Mouse (Mus musculus) limb, embryonic 14.5 days (tissue): ENCODE data around the gene Ppp1cc. TPM values are rescaled to one million over a fixed set of nuclear protein-coding genes. Genes with fewer than 3 reads are reported as not detected.

Source experiments
- ATAC-seq: fragments of 200-750 bp; cut with Nextera tagmentation; 2 replicates; pipeline ENCODE4 v1.8.0; 2017; ENCODE audit warnings: low read depth, moderate number of reproducible peaks, moderate TSS enrichment; ENCODE audit not compliant: low FRiP score
- DNase-seq: peaks from one replicate; pipeline ENCODE4 v3.0.0-alpha.2; 2015; ENCODE audit warnings: low spot score
- H3K27ac ChIP-seq: fragments of 300-500 bp; sonication (generic); replicated peaks from 2 replicates; pipeline ENCODE4 v1.5.1; 2014; ENCODE audit warnings: low read depth, mild to moderate bottlenecking, low read length, moderate library complexity, mixed read lengths
- H3K27me3 ChIP-seq: fragments of 300-500 bp; sonication (generic); 2 replicates; pipeline ENCODE4 v1.6.1; 2014; ENCODE audit warnings: low read length, mixed read lengths; ENCODE audit not compliant: control insufficient read depth, insufficient read depth
- H3K36me3 ChIP-seq: fragments of 300-500 bp; sonication (generic); 2 replicates; pipeline ENCODE4 v1.6.1; 2014; ENCODE audit warnings: mild to moderate bottlenecking, low read length, moderate library complexity, mixed read lengths; ENCODE audit not compliant: control insufficient read depth, insufficient read depth
- H3K4me1 ChIP-seq: fragments of 300-500 bp; sonication (generic); 2 replicates; pipeline ENCODE4 v1.6.1; 2014; ENCODE audit warnings: antibody characterized with exemption, low read length, mixed read lengths; ENCODE audit not compliant: control insufficient read depth, insufficient read depth
- H3K4me2 ChIP-seq: fragments of 300-500 bp; sonication (generic); replicated peaks from 2 replicates; pipeline ENCODE4 v1.6.1; 2014; ENCODE audit warnings: low read depth, mild to moderate bottlenecking, low read length, moderate library complexity; ENCODE audit not compliant: severe bottlenecking
- H3K4me3 ChIP-seq: fragments of 300-500 bp; sonication (generic); replicated peaks from 2 replicates; pipeline ENCODE4 v1.5.1; 2014; ENCODE audit warnings: low read length
- H3K9ac ChIP-seq: fragments of 300-500 bp; sonication (generic); 2 replicates; pipeline ENCODE4 v1.6.1; 2014; ENCODE audit warnings: mild to moderate bottlenecking, low read depth, low read length, moderate library complexity; ENCODE audit not compliant: severe bottlenecking
- H3K9me3 ChIP-seq: fragments of 300-500 bp; sonication (generic); 2 replicates; pipeline ENCODE4 v1.6.1; 2016; ENCODE audit warnings: low read length; ENCODE audit not compliant: control insufficient read depth
- POLR2A ChIP-seq: fragments of 200-500 bp; IDR thresholded peaks from 2 replicates; pipeline ENCODE4 v1.8.0; 2012; ENCODE audit warnings: inconsistent platforms, mild to moderate bottlenecking, moderate library complexity, borderline replicate concordance; ENCODE audit not compliant: insufficient read depth, insufficient read length; ENCODE audit errors: extremely low read depth
- WGBS: fragments of 180-500 bp; shearing (Covaris S2); extraction: QIAGEN DNeasy Blood & Tissue Kit; methylation state at CpG from one replicate; pipeline ENCODE4 v1.1.7; 2014; 5-methylcytosine and 5-hydroxymethylcytosine counted together
- polyA plus RNA-seq, 2 experiments: library from polyadenylated mRNA; depleted of rRNA in 1 of 2; stranded (reverse) in 1 of 2; unstranded in 1 of 2; fragments of >200 nt; fragmentation: Nextera tagmentation in 1 of 2; extraction: Ambion mirVana in 1 of 2; gene quantifications; 2 replicates each; pipeline versions ENCODE4 v1.2.1 to v1.2.3; 2012 to 2014

The Ppp1cc gene
- polyA plus RNA-seq, 2 experiments: 234 to 275 TPM

GRCm38 (mm10) chr5:122189115-122189514, 31.0 kb downstream of the Ppp1cc start:
- Histone ChIP-seq H3K9me3 (no peaks in the 10 kb centered on the region), H3K27me3 (no peaks in the 10 kb centered on the region), H3K36me3 (no peaks in the 10 kb centered on the region), H3K4me1 (no peaks in the 10 kb centered on the region), H3K9ac (no peak overlapping the region), H3K27ac (no peak overlapping the region), H3K4me2 (no peak overlapping the region), H3K4me3 (no peak overlapping the region)
- no peak for DNase-seq
- TF ChIP-seq POLR2A: no peak
- 63% methylated on average over 3 of the region's 3 CpGs for WGBS
- ATAC-seq: no peak

GRCm38 (mm10) chr5:122190465-122190864, 32.4 kb downstream of the Ppp1cc start:
- H3K27ac ChIP-seq: no peak overlapping the region
- no peaks in the 10 kb centered on the region for H3K4me1 ChIP-seq
- no peak for ATAC-seq
- 75% methylated on average over 7 of the region's 7 CpGs for WGBS
- no peak overlapping the region for H3K9ac ChIP-seq
- H3K27me3 ChIP-seq: no peaks in the 10 kb centered on the region
- no peak overlapping the region for H3K4me2 ChIP-seq
- H3K4me3 ChIP-seq: no peak overlapping the region
- no peaks in the 10 kb centered on the region for H3K9me3 ChIP-seq
- no peak for DNase-seq
- TF ChIP-seq POLR2A: no peak
- no peaks in the 10 kb centered on the region for H3K36me3 ChIP-seq

DNA sequence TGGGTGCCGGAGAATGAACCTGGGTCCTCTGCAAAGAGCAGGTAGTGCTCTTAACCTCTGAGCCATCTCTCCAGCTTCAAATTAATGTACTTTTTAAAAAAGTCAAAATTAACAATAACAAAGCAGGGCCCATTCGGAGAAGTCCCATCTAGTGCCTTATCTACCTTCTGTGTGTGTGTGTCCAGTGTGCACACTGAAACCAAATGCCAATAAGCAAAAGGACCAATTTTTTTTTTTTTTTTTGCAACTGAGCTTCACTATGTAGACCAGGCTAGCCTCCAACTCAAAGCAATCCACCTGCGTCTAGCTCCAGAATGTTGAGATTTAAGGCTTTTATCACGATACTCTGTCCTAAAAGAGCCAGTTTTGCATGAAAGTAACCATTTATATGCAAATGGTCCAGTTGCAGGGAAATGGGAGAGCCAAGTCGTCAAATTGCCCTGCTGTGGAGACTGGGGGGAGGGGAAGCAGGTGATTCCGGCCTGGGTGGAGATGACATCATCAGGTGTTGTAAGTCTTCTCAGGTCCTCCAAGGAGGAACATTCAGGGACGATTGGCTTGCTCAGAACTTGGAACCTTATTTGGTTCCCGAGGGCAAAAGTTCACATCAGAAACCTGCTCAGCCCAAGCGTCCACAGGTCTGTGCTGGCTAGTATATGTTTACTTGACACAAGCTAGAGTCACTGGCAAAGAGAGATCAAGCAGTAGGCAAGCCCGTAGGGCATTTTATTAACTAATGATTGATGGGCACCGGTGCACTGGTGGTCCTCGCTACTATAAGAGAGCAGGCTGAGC, 33.4 kb downstream of the Ppp1cc start:
- no peak for ATAC-seq
- Histone ChIP-seq H3K9ac (no peak overlapping the region), H3K4me2 (no peak overlapping the region), H3K4me1 (no peaks in the 10 kb centered on the region), H3K9me3 (no peaks in the 10 kb centered on the region), H3K36me3 (no peaks in the 10 kb centered on the region), H3K27me3 (no peaks in the 10 kb centered on the region), H3K4me3 (no peak overlapping the region), H3K27ac (no peak overlapping the region)
- no peak for DNase-seq
- 72% methylated on average over 12 of the region's 12 CpGs for WGBS
- no peak for TF ChIP-seq POLR2A

- Histone ChIP-seq H3K4me2 (no peak overlapping the region), H3K27me3 (no peaks in the 10 kb centered on the region), H3K9ac (no peak overlapping the region), H3K36me3 (no peaks in the 10 kb centered on the region), H3K4me3 (no peak overlapping the region), H3K9me3 (no peaks in the 10 kb centered on the region), H3K4me1 (no peaks in the 10 kb centered on the region), H3K27ac (no peak overlapping the region)
- no peak for DNase-seq
- no peak for ATAC-seq
- no peak for TF ChIP-seq POLR2A
- WGBS: 52% methylated on average over 3 of the region's 4 CpGs
Measured at GRCm38 (mm10) chr5:122192347-122192746, 34.3 kb downstream of the Ppp1cc start.

DNA sequence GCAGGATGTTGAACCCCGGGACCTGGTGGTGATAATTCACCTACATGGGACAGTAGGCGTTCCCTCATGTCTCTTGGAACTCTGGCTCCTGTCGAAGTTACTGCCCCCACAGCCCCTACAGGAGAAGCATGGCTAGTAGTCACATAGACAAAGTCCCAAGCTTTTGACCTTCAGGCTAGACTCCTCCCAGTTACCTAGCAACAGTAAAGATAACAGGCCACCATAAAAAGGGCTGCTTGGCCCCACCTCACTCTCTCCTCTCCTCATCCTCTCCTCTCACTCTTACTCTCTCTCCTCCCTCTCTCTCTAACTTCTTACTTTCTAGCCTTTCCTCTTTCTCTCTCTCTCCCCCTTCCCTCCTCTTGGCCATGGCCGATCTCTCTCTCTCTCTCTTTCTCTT, 42.8 kb downstream of the Ppp1cc start:
- WGBS: 91% methylated on average over 4 of the region's 4 CpGs
- no peaks in the 10 kb centered on the region for H3K36me3 ChIP-seq
- no peak overlapping the region for H3K9ac ChIP-seq
- no peak overlapping the region for H3K4me2 ChIP-seq
- TF ChIP-seq POLR2A: no peak
- no peaks in the 10 kb centered on the region for H3K27me3 ChIP-seq
- no peaks in the 10 kb centered on the region for H3K9me3 ChIP-seq
- H3K27ac ChIP-seq: no peak overlapping the region
- no peak overlapping the region for H3K4me3 ChIP-seq
- H3K4me1 ChIP-seq: no peaks in the 10 kb centered on the region
- ATAC-seq: no peak
- DNase-seq: no peak
